Mouse (Mus musculus) thymus, adult 18-20 months (tissue): Measurements from ENCODE around the gene Prkcz.

ENCODE experiments used
- DNase-seq, 2 experiments: peaks; one replicate each; pipeline ENCODE4 v3.0.0; 2022; ENCODE audit warnings: mixed read lengths in 2 of 2

Gene Prkcz

GRCm38 (mm10) chr4:155361303-155361791 lies at the start of gene Prkcz:
Gene Prkcz, minus strand, starts transcription at chr4:155361361.
- DNase-seq: peak; percentile 87 to 88

- peak; percentile 79 to 81 for DNase-seq
Measured at GRCm38 (mm10) chr4:155409058-155409776, 48.1 kb upstream of the Prkcz start, which contains the start of gene Cfap74. Gene Cfap74, plus strand, starts transcription at chr4:155409190.

DNA sequence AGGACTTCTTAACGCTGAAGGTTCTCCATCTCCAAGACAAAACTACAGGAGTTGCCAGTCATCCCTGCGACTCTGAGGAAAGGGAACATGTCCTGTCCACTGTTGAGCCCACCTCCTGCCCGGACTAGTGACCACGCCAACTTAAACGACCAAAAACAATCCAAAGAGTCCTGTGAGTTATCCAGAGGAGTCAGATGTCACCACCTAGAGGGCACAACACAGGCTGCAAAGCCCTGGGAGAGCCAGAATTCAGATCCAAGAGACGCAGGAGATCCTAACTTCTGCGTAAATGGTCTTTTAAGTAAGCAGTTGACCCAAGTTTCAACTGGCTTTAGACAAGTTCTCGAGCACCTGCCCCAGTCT lies 47.5 kb upstream of the Prkcz start:
- no peak for DNase-seq

DNA sequence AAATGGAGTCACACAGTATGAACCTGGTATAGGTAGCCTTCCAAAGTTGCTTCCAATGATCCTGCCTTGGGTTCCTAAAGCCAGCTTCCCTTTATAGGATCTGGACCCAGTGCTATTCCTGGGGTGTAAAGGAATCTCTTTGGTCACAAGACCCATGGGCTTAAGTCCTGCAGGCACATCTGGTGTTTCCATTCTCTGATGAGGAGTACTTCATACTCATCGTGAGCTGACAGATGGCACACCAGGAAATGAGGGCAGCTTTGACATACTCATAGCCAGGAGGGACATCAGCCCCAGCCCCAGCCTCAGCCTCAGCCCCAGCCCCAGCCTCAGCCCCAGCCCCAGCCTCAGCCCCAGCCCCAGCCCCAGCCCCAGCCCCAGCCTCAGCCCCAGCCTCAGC lies 41.3 kb upstream of the Prkcz start:
- no peak for DNase-seq

- no peak for DNase-seq
Measured at GRCm38 (mm10) chr4:155401121-155401520, 40.0 kb upstream of the Prkcz start.

DNA sequence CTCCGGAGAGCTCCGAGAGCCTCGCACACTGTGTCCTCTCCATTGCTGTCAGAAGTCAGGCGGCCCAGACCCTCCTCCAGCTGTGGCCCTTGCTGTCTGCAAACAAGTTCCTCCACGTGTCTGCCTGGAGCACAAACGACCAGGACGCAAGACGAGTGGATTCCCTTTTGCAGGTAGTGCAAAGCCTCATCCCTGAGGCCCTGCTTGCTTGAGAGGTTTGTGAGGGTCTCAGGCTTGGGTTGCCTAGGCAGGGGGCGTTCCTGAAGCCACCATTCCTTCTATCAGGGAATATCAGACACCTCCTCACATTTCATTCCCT lies 37.0 kb upstream of the Prkcz start:
- no peak for DNase-seq

DNA sequence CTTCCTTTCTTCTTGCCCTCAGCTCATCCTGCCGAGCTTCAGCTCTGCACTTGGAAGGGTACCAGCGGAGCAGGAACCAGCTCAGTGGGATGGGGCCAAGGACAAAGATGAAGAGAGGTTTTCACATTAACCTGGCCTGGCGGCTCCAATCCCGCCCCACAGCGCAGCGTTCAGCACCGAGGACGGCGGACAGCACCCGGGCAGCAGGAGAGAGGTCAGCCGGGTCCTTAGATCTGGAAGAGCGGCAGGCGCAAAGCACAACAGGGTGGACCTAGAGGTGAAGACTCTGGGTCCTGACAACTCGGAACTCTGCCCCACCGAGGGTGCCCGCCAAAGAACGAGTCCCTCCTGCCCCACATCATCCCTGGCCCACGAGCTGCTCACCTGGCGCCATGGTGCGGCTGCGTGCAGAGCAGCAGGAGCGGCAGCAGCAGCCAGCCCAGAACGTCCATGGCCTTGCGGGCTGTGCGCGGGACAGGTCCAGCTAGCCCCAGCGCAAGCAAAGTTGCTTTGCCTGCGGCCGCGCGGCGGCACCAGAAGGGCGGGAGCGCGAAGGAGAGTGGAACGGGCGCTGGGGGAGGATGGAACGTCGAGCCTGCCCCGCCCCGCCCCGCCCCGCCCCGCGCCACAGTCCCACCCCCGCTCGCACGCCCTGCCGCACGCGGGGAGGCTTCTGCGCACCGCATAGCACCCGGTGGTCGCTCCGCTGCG lies 36.5 kb upstream of the Prkcz start, which contains the start of gene Gabrd:
Gene Gabrd (minus strand): TSS at position 602 of the 711 bp plus-strand sequence.
- DNase-seq: no peak

GRCm38 (mm10) chr4:155396751-155397150 lies 35.6 kb upstream of the Prkcz start:
- DNase-seq: no peak

DNA sequence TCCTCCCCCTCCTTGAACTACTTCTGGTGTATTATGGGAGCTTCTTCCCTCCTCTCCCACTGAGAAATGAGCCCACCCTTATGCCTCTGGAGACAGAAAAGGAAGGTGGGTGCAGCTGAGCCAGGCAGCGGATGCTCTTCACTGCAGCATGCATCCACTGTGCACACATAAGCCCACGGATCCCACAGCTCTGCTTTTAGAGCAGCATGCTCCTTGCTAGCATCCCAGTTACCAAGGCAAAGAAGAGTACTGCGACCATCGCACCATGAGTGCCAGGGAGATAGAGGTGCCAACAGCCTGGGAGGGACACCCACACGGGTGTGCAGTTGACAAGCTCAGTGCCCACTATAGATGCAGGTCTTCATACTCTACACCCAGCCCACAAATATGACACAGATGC lies 34.3 kb upstream of the Prkcz start:
- DNase-seq: no peak

DNA sequence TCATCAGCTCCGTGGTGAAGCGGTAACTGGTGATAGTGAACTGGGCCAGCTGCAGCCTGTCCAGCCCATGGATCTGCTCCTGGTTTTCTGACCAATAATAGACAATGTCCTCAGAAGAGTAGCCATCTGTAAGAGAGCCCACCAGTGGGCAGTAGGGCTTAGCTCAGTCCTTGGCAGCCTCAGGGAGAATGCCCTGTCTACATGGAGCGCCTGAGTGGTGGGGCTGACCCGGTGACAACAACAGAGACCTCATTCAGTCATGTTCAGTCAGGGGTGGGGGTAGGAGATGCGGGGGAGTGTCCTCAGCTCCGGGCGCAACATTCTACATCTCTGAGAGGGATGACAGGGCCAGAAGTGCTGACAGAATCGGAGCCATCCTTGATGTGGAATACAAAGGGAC lies 26.0 kb upstream of the Prkcz start:
- DNase-seq: no peak

DNA sequence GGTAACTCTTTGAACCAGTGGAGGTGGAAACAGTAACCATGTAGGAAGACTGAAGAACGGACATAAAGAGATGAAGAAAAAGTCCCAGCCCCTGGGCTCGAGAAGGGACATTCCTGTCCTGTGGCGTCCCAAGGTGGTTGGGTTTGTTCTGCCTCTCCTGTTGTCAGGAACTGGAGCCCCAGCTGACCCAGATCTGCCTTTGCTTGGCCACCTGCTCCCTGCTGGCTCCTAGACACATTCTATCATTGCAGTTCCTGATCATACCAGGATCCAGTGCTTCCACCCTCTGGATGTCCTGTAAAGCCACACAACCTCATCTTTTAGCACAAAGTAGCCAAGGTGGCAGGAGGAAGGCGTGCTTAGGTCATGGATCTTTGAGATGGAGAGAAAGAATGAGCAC lies 22.2 kb upstream of the Prkcz start:
- DNase-seq: no peak

- DNase-seq: no peak
Measured at GRCm38 (mm10) chr4:155382752-155383151, 21.6 kb upstream of the Prkcz start.

- DNase-seq: no peak
Measured at GRCm38 (mm10) chr4:155381974-155382373, 20.8 kb upstream of the Prkcz start.

DNA sequence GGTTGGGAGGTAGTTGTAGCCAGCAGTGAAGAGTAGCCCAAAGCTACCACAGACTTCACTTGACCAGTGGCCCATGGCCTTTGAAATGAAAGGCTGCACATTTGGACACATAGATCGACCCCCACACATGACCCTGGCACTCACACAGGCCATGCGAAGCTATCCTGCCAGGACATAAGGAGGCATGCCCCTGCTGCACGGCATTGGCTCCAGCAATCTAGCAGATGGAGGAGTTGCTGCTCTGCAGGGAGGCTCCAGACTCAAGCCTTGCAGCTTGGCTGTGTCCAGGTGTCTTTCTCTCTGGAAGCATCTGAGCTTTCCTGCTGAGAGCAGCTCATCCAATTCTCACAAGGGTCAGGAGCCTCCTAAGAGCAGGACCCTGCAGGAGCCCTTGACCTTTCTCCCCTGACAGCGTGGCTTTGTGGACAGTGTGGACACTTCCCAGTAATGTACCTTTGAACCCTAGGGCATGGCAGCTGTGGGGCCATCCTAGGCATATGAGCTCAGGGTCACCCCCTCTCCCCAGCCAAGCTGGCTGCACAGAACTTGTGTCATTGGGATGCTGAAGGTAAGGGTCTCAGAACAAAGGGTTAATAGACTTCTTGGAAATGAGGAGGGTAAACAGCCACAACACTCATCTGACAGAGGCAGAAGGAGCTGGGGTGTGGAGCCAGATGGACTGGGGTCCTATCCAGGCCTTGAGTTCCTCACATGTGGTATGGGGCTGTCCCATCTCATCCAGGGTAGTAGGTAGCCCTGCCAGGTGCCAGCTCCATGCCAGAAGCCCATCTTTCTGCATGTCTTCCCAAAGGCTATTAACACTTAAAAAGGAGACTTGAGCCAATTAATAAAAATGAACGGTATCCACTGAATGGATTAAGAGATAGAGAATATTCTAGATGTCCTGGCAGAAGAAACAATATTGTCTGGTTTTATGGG lies 10.9 kb upstream of the Prkcz start:
- DNase-seq: no peak

GRCm38 (mm10) chr4:155370737-155371715 lies 9.9 kb upstream of the Prkcz start:
- DNase-seq: no peak

DNA sequence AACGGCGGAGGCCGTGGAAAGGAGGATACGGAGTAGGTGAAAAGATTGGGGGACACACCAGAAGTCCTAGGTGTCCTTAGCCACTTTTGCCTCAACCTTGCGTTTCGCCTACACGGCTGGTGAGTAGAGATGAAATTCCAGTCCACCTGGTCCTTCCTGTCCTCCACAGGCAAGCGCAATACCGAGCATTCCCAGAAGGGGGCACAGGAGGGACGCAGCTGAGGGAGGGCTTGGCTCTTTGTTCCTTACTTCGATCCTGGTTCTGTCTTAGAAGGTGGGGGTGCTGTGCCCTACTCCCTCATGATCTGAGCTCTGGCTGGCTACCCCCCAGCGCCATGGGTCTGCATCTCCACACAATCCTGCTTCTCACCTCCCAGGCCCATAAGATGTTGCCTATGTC lies 7.5 kb upstream of the Prkcz start:
- peak; percentile 53 to 56 for DNase-seq

GRCm38 (mm10) chr4:155367739-155368138 lies 6.6 kb upstream of the Prkcz start:
- DNase-seq: no peak

DNA sequence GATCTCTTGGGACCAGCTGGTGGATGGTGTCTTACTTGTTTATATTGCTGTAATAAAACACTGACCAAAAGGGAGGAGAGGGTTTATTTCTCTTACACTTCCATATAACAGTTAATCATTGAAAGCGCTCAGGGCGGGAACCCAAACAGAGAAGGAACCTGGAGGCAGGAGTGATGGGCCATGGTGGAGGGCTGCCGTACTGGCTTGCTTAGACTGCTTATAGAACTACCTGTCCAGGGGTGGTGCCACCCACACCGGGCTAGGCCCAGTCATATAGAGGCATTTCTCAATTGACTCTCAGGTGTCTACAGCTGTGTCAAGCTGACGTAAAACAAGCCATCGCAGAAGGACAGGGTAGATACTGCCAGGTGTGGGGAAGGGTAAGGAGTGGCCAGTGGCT lies 5.6 kb upstream of the Prkcz start:
- no peak for DNase-seq

GRCm38 (mm10) chr4:155362443-155362842 lies 1.3 kb upstream of the Prkcz start:
- DNase-seq: no peak

DNA sequence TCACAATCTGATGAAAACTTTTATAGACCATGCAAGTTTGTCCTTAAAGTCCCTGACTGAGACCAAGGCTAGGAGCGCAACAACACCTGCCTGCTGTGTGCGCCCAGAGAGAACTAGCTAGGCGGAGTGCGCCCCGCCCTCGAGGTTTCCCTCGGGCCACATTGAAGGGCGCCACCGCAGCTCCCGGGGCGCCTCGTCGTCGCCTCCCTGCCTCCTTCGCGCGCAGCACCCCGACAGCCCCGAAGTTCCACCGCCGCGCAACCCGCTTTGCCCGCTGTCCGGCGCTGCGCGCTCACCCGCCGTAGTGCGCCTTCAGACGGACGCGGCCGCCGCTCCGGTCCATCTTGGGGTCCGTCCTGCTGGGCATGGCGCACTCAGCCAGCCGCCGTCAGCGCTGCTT lies 305 bp downstream of the Prkcz start:
- peak; percentile 45 to 47 for DNase-seq

DNA sequence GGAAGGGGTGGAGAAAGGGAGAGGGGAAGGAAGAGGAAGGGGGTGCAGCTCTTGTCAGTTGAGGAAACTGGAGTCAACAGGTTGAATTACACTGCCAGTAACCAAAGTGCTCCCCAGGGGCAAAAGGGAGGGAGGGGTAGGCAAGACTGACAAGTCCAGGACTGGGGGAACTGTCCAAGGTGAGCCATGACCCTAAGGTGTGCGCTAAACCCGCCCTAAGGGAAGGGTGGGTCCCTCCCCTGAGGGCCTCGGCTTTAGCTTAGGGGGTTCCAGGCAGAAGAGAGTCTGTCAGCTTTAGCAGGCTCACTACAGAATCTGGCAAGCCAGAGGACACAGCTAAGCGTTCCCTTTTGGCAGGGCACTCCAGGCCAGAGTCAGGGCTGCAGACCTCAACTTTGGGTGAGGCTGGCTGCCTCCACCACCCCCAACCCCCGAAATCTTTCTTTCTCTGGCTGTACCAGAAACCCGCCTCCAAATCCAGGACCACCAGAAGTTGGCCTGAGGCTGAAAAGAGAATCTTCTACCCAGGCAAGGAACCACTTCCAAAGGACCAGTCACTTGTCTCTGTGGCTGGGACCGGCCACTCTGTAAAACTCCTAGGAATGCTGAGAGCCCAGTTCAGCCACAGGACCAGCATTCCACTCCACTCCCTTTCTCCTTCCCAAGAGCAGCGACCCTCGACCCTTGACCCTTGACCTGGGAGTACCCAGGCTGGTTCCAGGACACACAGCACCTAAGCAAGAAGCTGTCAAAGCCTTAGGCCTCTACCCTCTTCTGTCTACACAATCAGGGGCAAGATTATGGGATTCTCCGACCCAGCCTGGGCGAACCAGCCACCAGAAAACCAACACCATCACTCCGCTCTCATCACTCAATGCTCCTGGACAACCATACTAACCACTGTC lies 1.3 kb downstream of the Prkcz start:
- DNase-seq: no peak
